Mouse (Mus musculus) yolk sac, embryonic 10.5 days (tissue): ENCODE measurements around the gene Slc26a5.

ENCODE experiments used
- DNase-seq: peaks from one replicate; pipeline ENCODE4 v3.0.0-alpha.2; 2017; ENCODE audit warnings: low spot score

Gene Slc26a5

GRCm38 (mm10) chr5:21865346-21866107 lies at the start of gene Slc26a5:
Gene Slc26a5, minus strand, starts transcription at chr5:21865604.
- no peak for DNase-seq

GRCm38 (mm10) chr5:21914776-21915175 lies 49.4 kb upstream of the Slc26a5 start:
- no peak for DNase-seq

- peak; percentile 19 for DNase-seq
These were observed 47.6 kb upstream of the Slc26a5 start for GRCm38 (mm10) chr5:21912835-21913530.

GRCm38 (mm10) chr5:21910726-21911125 lies 45.3 kb upstream of the Slc26a5 start:
- no peak for DNase-seq

GRCm38 (mm10) chr5:21909713-21910112 lies 44.3 kb upstream of the Slc26a5 start:
- no peak for DNase-seq

GRCm38 (mm10) chr5:21901411-21901810 lies 36.0 kb upstream of the Slc26a5 start:
- no peak for DNase-seq

- DNase-seq, result no peak
These were observed 35.5 kb upstream of the Slc26a5 start for GRCm38 (mm10) chr5:21900891-21901290.

DNA sequence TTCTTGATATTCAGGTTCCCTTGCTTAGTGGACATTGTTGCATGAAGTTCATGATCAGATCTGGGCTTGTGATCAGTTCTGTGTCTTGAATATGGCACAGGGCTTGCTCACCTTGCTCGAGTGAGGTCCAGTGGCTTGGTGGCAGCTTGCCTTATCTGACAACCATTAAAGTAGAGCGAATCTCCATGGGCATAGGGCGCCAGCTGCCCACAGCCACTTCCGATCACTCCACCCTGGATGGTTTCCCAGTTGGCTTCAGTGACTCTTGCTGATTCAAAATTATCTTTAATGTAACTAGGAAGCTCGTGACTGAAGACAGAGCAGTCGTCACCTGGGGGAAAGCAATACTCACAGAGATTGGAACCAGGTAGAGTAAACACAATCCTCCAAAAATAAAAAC lies 33.5 kb upstream of the Slc26a5 start:
- DNase-seq, result no peak

- no peak for DNase-seq
These were observed 31.2 kb upstream of the Slc26a5 start for GRCm38 (mm10) chr5:21896586-21896985.

GRCm38 (mm10) chr5:21894168-21894567 lies 28.8 kb upstream of the Slc26a5 start:
- no peak for DNase-seq

DNA sequence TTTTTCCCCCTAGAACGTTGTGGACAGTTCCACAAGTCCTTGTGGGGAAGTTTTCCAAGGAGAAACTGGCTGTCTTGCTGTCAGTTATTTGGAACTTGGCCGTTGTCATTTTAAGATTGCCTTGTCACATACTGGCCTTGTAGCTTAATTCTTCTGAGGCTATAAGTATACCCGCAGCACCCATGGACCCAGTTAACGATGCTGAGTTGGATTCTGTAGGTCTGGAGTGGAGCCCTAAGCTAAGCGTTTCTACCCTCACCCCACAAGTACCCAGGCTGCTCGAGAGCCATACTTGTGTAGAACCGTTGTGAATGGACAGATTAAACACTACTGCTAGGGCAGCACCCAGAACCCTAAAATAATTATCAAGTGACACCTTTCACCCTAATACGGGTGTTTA lies 1.3 kb upstream of the Slc26a5 start:
- DNase-seq, result no peak

DNA sequence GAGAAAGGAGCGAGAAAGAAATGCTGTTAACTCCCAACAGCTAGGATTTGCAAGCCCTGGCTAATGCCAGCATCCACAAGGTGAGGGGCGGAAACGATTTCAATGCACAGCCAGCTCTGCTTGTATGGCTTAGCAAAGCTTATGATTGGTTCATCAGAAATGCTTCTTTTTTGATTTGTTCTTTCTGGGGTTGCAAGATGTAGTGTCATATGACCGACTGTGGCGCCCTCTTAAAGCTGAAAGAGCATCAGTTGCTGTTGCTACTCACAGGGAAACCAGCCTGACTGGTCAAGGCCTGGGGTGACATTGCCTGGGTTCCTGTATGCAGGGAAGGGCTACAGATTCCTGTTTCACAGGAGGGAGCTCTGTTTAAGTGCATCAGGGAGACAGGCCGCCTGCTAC lies 908 bp upstream of the Slc26a5 start:
- DNase-seq, result no peak

DNA sequence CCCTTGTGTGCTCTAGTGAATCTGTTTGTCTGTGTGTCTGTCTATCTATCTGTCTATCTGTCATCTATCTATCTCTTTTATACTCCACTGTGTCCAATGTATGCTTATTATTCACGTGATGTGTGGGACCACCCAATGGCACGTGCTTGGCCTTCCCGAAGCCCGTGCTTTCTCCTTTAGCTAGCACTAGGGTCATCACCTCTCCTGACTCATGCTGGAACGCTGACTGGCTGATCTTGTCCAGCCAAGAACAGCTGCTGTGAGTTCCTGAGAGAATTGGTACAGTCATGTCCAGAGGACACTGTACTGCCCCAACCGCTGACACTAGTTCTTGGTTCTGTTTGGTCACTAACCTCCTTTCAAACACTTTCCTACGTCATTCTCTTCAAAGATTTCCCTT lies 6.8 kb downstream of the Slc26a5 start:
- DNase-seq, result no peak

DNA sequence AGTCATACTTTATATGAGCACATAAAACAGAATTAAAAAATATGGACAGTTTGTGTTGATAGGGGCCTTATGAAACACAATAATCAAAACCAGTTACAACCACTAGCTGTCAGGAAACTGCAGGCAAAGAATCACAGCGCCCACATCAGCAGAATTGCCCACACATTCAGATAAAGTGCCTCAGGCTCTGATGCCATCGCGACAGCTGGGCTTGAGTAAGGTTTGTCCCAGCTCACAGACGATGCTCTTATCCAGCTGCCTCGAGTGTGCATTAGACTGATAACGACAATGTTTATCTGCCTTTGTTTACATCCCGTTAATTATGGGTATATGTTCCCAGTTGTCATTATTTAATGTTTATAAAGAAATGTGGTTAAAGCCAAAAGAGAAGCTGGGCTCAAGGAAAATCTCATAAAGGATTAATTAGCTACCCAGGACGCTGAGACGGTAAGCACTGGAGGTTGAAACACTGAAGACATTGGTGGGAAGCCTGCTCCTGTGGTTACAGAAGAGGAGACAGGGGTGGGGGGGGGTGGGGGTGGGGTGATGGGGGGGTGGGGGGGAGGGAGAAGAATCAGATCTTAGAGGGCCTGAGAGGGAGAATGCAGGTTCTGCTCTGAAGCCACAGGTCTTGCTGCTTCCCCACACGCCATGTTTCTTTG lies 13.6 kb downstream of the Slc26a5 start:
- no peak for DNase-seq

DNA sequence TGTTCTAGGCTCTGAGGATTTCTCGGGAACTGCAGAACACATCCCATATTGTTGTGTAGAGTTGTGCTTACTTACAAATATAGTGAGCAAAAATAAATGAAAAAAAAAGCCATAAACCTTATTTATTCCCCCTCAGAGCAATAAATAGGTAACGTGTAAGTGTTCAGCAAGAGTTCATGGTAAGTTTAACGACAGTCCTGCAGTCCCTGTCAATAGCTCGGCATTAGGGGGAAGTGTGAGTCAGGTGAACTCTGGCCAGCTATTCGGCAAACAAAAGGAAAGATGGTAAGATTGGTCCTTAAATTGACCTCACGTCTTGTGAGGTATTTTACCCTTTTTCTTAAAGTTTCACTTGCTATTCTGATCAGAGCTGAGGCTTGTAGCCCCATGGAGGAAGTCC lies 18.0 kb downstream of the Slc26a5 start:
- DNase-seq, result peak; percentile 48

GRCm38 (mm10) chr5:21846616-21847290 lies 18.7 kb downstream of the Slc26a5 start:
- peak; percentile 72 for DNase-seq

DNA sequence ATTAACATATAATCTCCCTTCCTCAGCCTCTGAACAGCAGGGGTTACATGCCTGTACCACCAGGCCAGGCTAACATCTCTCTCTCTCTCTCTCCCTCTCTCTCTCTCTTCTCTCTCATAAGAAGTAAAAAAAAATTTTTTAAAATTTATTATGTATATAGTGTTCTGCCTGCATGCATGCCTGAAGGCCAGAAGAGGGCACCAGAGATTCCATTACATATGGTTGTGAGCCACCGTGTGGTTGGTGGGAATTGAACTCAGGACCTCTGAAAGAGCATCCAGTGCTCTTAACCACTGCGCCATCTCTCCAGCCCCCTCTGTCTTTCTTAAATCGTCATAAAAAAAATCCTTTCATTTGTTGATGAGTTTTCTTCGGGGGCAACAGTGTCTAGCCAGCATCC lies 20.7 kb downstream of the Slc26a5 start:
- no peak for DNase-seq

- DNase-seq, result no peak
These were observed 33.6 kb downstream of the Slc26a5 start for GRCm38 (mm10) chr5:21831761-21832160.

DNA sequence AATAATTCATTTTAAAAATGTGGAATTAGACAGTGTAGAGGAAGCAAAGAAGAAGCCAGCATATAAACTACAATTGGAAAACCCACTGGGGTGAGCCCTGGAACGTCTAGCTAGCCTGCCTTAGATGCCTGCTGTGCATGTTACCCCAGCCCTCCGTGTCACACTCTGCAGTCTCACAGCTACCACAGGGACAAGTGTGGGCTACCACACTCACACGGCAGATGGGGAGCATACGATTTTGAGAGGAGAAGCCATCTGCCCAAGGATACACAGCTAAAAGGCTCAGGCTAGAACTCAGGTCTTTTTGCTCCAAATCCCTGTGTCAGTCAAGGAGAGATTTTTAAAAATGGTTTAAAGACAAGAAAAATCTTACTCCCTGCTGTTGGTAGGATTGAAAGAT lies 36.5 kb downstream of the Slc26a5 start:
- no peak for DNase-seq

- no peak for DNase-seq
These were observed 37.8 kb downstream of the Slc26a5 start for GRCm38 (mm10) chr5:21827643-21828042.

DNA sequence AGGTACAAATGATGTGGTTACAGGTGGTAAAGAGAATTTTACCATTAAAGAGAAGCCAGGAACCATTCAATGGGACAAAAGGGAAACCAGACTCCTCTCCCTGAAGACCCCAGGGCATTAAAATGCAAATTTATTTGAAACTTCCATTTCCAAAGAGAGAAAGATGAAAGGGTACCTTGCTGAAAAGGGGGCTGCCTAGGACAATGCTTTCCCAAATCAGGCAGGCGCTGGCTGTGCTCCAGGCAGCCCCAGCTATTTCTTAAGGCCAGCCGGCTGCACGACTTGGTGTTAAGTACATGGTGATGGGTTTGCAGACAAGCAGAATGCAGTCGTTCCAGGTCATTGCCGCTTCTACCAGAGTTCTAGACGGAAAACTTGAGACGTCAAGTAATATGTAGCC lies 39.0 kb downstream of the Slc26a5 start:
- DNase-seq, result no peak

- DNase-seq, result no peak
These were observed 51.4 kb downstream of the Slc26a5 start for GRCm38 (mm10) chr5:21813994-21814393.

DNA sequence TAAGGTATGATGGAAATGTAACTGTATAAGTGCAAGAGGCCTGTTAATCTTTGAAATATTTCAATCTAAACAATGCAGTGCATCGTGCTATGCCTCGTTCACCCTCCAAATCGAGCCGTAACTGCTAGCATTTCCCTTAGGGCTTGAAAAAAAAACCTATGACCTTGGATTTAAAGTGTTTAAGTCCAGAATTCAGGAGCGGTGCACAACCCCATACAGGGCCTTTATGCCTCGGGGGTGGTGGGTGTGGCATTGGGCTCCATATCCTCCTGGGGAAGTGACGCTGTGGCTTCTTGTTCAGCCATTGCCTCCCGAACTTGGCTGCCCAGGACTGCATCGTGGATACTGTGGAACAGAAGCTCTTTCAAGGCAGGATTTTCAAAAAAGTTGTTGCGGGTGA lies 54.5 kb downstream of the Slc26a5 start:
- DNase-seq, result no peak
